Mouse (Mus musculus): ENCODE measurements around the gene Tsen2.

- TF ChIP-seq CTCF (IDR thresholded peaks at IDR 0.05; ENCODE audit: extremely low read depth, insufficient read length, insufficient replicate concordance, low read depth, low read length): no peak
- no peak for TF ChIP-seq POLR2A (IDR thresholded peaks at IDR 0.05; ENCODE audit: low read depth, low read length)
Observed at GRCm38 (mm10) chr6:115534617-115535016, 9.8 kb upstream of the Tsen2 start.
